Mouse (Mus musculus) liver, embryonic 14.5 days (tissue): ENCODE measurements around the gene Sypl2. TPM values are rescaled to one million over a fixed set of nuclear protein-coding genes. Genes with fewer than 3 reads are reported as not detected.

ENCODE experiments used
- ATAC-seq: fragments of 200-750 bp; cut with Nextera tagmentation; 2 replicates; pipeline ENCODE4 v1.8.0; 2017; ENCODE audit warnings: moderate number of reproducible peaks, mild to moderate bottlenecking, moderate library complexity; ENCODE audit not compliant: insufficient read depth
- DNase-seq, 3 experiments: peaks; one replicate each; pipeline ENCODE4 v3.0.0-alpha.2; 2012 to 2013; ENCODE audit warnings: low read depth in 3 of 3, low spot score in 3 of 3
- H3K27ac ChIP-seq: fragments of 300-500 bp; sonication (generic); 2 replicates; pipeline ENCODE4 v1.5.1; 2014; ENCODE audit warnings: moderate library complexity, mild to moderate bottlenecking, control low read depth, inconsistent platforms
- H3K27me3 ChIP-seq: fragments of 300-500 bp; sonication (generic); 2 replicates; pipeline ENCODE4 v1.6.1; 2014; ENCODE audit warnings: mild to moderate bottlenecking, low read length, moderate library complexity; ENCODE audit not compliant: control insufficient read depth, insufficient read depth
- H3K36me3 ChIP-seq: fragments of 300-500 bp; sonication (generic); replicated peaks from 2 replicates; pipeline ENCODE4 v1.6.1; 2014; ENCODE audit warnings: low read depth; ENCODE audit not compliant: control insufficient read depth, insufficient read depth
- H3K4me1 ChIP-seq, 2 experiments: fragments of 200-500 bp in 1 of 2; fragments of 300-500 bp in 1 of 2; sonication (generic) in 1 of 2; replicated peaks; 2 replicates each; pipeline ENCODE4 v1.6.1; 2012 to 2014; ENCODE audit warnings: antibody characterized with exemption in 1 of 2, inconsistent platforms in 1 of 2, low read length in 1 of 2; ENCODE audit not compliant: control insufficient read depth in 2 of 2, insufficient read depth in 2 of 2
- H3K4me2 ChIP-seq: fragments of 300-500 bp; sonication (generic); 2 replicates; pipeline ENCODE4 v1.6.1; 2014; ENCODE audit warnings: low read depth, mild to moderate bottlenecking, control low read depth, moderate library complexity
- H3K4me3 ChIP-seq, 2 experiments: fragments of 200-500 bp in 1 of 2; fragments of 300-500 bp in 1 of 2; sonication (generic) in 1 of 2; 2 replicates each; pipeline ENCODE4 v1.5.1; 2012 to 2014; ENCODE audit warnings: low read depth in 2 of 2, low read length in 2 of 2, mild to moderate bottlenecking in 2 of 2, control low read depth in 1 of 2, inconsistent platforms in 1 of 2, moderate library complexity in 1 of 2; ENCODE audit not compliant: insufficient read depth in 1 of 2
- H3K9ac ChIP-seq: fragments of 300-500 bp; sonication (generic); replicated peaks from 2 replicates; pipeline ENCODE4 v1.6.1; 2014; ENCODE audit warnings: mild to moderate bottlenecking, control low read depth, moderate library complexity
- H3K9me3 ChIP-seq: fragments of 300-500 bp; sonication (generic); 2 replicates; pipeline ENCODE4 v1.6.1; 2016; ENCODE audit warnings: low read length, mixed read lengths; ENCODE audit not compliant: control insufficient read depth
- CTCF ChIP-seq: IDR thresholded peaks from 2 replicates; pipeline ENCODE4 v1.5.1; 2016; ENCODE audit warnings: antibody characterized with exemption, low read depth, control low read depth
- EP300 ChIP-seq: IDR thresholded peaks from 2 replicates; pipeline ENCODE4 v1.6.1; 2016; ENCODE audit warnings: antibody characterized with exemption, low read depth
- WGBS: fragments of 180-500 bp; shearing (Covaris S2); extraction: QIAGEN DNeasy Blood & Tissue Kit; methylation state at CpG from one replicate; pipeline ENCODE4 v1.1.7; 2014; ENCODE audit not compliant: insufficient replicate concordance; 5-methylcytosine and 5-hydroxymethylcytosine counted together
- polyA plus RNA-seq, 2 experiments: library from polyadenylated mRNA; depleted of rRNA in 1 of 2; stranded (reverse) in 1 of 2; unstranded in 1 of 2; fragments of >200 nt; fragmentation: Nextera tagmentation in 1 of 2; extraction: Ambion mirVana in 1 of 2; gene quantifications; 2 replicates each; pipeline versions ENCODE4 v1.2.1 to v1.2.3; 2012 to 2014

The Sypl2 gene
- polyA plus RNA-seq, 2 experiments = 0.02 TPM; not detected in 1

DNA sequence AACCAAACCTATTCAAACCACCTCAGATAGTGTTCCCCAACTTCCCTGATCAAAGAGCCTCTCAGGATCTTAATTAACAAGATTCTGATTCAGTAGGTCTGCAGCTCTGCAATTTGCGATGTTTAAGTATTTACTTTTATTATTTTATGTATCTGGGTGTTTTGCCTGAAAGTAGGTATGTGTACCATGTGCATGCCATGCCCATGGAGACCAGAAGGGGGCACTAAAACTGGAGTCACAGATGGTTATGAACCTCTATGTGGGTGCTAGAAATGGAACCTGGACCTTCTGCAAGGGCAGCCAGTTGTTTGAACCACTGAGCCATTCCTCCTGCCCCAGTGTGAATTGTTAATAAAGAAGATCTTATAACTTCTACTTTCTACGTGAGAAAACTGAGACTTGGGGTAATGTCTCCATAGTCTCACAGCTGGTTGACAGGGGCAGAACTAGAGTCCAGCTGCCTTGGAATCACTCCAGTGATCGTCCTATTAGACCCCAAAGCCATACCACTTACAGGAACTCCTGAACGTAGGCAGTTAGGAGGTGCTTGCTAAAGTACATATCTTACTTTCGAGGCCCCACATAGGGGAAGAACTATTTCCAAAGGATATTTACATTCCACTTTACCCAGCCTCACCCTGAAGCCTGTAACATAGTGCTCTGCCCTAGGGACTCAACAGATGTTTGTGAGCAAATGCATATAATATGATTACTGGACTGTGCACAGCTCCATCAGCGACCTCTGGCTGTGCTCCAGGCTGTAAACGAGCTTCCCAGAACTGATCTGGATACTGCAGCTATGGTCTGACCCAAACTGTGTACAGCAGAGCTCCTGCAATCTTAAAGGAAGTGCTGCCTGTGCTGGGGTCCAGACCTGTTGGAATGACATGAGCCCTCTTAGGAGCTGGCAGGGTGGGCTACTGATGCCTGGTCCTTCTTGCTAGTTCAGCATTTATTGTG is 47.4 kb downstream of the Sypl2 start:
- H3K4me3 ChIP-seq = no peak overlapping the region
- no peak overlapping the region for H3K27ac ChIP-seq
- no peaks in the 10 kb centered on the region for H3K4me1 ChIP-seq
- no peaks in the 10 kb centered on the region; the same call in none of the 2 replicates for H3K27me3 ChIP-seq
- H3K4me2 ChIP-seq = no peak overlapping the region
- 64% methylated on average over 7 of the region's 7 CpGs for WGBS
- TF ChIP-seq CTCF (peak; percentile 38), EP300 (no peak)
- no peak overlapping the region for H3K9ac ChIP-seq
- no peak for DNase-seq
- ATAC-seq = no peak
- no peaks in the 10 kb centered on the region for H3K9me3 ChIP-seq
- no peaks in the 10 kb centered on the region for H3K36me3 ChIP-seq

DNA sequence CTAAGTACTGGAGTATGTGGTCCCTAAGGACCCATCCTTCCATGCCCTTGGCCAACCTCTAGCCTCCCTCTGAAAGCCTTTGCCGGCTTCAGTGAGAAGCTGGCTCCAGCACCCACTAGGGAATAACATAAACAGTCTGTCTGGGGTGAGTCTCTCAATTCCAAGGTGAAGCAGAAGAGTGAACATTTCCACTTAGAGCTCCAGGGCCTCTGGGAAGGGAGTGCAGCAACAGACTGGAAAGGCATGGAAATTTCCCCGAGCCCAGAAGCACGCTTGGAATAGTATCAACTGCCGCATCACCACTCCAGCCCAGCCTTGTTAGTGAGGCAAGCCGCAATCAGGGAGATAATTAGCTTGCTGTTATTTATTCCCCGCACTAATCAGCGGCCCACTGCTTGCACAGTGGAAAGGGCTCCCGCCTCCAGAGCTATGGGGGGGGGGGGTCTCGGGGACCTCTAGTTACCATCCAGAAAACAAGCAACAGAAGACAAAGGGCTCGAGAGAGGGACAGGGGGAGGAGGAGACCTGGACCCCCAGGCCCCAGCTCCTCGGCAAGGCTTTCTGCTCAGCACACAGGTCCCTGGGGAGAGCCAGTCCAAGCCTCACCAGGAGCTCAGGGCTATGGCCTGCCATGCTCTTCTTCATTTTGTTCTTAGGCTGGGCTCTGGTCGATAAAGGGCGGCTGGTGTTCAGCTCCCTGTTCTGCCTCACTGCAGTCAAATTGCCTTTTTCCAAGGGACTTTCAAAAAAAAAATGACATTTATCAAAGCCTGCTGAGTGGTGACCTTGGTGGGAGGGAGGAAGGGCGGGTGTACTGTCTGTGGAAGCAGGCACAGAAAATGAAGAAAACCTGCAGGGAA is 51.5 kb downstream of the Sypl2 start:
- H3K4me1 ChIP-seq = no peaks in the 10 kb centered on the region
- WGBS = 38% methylated on average over 14 of the region's 14 CpGs
- no peak overlapping the region for H3K4me2 ChIP-seq
- H3K9ac ChIP-seq = no peak overlapping the region
- DNase-seq (no peak), ATAC-seq (no peak)
- H3K4me3 ChIP-seq = no peak overlapping the region
- no peaks in the 10 kb centered on the region for H3K36me3 ChIP-seq
- no peaks in the 10 kb centered on the region; the same call in 1 of the 2 replicates for H3K27me3 ChIP-seq
- TF ChIP-seq EP300 (no peak), CTCF (no peak)
- H3K9me3 ChIP-seq = no peaks in the 10 kb centered on the region
- no peak overlapping the region for H3K27ac ChIP-seq

DNA sequence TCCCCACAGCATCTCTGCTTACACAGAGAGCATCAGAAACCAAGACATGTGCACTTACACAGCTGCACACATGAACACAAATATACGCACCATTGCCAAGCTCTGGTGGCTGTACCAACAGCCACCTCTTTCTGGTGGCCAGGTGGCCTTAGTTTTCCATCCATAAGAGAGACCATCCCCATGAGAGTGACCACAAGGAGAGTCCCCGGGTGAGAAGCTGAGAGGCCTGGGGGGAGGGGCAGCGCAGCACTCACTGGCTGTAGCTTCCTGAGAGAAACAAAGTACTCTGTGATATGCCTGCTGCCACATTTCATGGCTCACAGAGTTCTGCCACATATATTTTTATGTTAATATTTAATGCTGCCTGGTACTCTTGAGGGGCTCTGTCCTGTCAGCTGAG is 57.2 kb downstream of the Sypl2 start:
- Histone ChIP-seq H3K4me1 (no peaks in the 10 kb centered on the region), H3K9me3 (no peaks in the 10 kb centered on the region), H3K36me3 (no peaks in the 10 kb centered on the region), H3K27ac (no peak overlapping the region), H3K4me3 (no peak overlapping the region), H3K27me3 (no peaks in the 10 kb centered on the region), H3K4me2 (no peak overlapping the region), H3K9ac (no peak overlapping the region)
- ATAC-seq (no peak), DNase-seq (no peak)
- 44% methylated on average over 3 of the region's 3 CpGs for WGBS
- TF ChIP-seq EP300 = no peak
- TF ChIP-seq CTCF = no peak

DNA sequence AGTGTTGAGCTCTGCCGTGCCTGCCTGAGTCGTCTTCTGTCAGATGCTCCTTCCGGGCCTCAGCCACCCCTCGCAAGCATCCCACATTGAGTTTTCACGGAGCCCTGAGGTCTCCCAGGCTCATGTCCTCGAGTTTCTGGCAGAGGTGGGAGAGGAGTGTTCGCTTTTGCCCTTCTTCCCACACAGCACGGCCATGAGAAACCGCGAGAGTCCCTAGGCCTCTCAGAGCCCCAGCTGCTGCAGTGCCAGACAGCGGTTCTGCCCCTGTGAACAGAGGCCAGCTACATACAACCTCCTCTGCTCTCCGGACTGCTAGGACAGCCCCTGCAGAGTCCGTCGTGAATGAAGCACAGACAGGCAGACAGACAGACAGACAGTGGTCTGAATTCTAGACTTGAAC is 58.9 kb downstream of the Sypl2 start:
- no peaks in the 10 kb centered on the region for H3K9me3 ChIP-seq
- DNase-seq (no peak), ATAC-seq (no peak)
- H3K9ac ChIP-seq = no peak overlapping the region
- TF ChIP-seq CTCF = no peak
- TF ChIP-seq EP300 = no peak
- H3K4me1 ChIP-seq = no peaks in the 10 kb centered on the region
- no peak overlapping the region for H3K4me2 ChIP-seq
- H3K27ac ChIP-seq = no peak overlapping the region
- H3K4me3 ChIP-seq = no peak overlapping the region
- H3K36me3 ChIP-seq = no peaks in the 10 kb centered on the region
- no peaks in the 10 kb centered on the region for H3K27me3 ChIP-seq
- WGBS = 53% methylated on average over 14 of the region's 14 CpGs
